Mouse (Mus musculus): ENCODE measurements around the gene Galnt5.

The Galnt5 gene

GRCm38 (mm10) chr2:57997752-57998430 is at the start of gene Galnt5:
Gene Galnt5, plus strand, starts transcription at chr2:57997884.
- no peak for DNase-seq (ENCODE audit: low spot score in 2 of 2)

DNA sequence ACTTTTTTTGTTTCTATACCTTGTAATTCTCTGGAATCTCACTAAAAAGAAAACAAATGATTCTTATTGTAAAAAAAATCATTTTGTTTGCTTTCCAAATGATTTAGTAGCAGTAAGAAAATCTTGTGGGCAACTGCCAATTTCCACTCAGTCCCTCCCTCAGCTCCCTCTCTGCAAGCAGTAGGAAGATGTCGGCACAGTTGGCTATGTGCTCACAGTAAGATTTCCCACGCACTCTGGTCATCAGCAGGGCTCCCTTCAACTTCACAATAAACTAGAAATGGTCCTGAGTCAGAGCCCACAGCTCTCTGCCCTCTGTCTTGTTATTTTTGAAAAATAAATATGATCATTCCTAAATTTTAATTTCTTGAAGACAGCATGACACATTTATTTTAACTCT is 46.1 kb upstream of the Galnt5 start:
- DNase-seq (ENCODE audit: low spot score in 2 of 2): peak; percentile 22 to 25

DNA sequence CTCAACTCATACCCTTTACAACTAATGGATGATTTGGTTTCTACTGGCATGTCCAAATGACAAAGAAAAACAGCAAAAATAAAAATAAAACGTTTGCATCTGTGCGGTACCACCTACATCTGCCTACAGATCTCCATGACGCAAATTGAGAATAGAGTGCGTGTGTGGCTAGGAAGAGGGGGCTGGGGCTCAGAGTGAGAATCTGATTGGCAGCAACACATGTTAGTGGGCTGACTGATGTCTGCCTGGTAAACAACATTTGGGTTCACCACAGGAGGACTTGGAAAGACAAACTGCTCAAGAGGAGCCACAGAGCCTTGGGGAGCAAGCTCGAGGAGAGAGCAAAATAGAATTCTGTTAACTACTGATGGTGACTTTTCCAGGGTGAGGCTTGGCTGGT is 36.9 kb upstream of the Galnt5 start:
- DNase-seq (ENCODE audit: low spot score in 2 of 2): peak; percentile 24 to 29

DNA sequence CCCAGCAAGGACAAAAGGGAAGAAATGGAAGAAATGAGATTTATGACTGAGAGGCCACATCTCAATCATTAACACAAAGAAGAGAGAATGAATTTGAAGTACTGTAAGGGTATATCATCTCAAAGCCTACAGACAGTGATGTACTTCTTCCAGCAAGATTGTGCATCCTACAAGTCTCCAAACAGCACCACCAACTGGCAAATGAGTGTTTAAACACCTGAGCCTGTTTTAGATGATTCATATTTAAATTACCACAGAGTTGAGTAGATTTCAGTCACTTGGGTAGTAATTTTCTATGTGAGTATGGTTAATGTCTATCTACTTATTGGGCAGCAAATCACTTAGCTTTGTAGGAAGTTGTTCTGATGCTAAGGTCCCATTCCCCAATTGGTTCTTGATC is 15.4 kb upstream of the Galnt5 start:
- DNase-seq (ENCODE audit: low spot score in 2 of 2): no peak

DNA sequence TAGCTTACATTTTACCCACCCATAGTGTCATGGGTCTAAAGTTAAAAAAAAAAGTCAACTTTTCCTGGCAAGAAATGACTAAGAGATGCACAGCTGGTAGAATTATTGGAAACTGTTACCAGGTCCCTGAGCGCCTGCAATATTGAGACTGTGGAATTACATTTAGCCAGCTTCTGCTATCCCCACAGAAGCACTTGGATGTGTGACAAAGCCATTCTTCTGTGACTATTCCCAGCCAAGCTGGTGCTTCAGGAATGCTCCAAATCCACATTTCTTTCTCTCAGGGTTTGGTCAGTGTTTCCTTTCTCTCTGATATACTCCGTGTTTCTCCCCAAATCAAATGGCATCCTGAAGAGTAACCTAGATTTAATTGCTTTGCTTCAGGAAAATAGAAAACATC is 6.6 kb upstream of the Galnt5 start:
- no peak for DNase-seq (ENCODE audit: low spot score in 2 of 2)

- no peak for DNase-seq (ENCODE audit: low spot score in 2 of 2)
Observed at GRCm38 (mm10) chr2:58001497-58001896, 3.8 kb downstream of the Galnt5 start.

DNA sequence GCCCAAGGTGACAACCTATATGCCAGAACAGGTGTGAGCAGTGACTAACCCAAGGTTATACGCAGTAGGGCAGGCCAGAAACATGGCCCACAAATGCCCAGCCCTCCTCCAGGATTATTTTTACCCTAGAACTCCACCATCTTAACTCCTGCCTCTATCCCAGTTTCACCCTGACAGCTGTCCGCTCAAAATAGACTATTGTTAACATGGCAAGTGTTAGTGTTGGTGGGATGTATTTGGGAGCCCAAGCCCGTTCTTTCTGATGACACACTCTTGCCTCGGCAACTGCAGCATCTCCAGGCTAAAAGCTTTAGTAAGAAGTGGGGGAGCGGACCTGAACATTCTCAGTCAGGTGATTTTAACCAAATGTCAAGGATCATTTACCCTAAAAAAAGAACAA is 9.4 kb downstream of the Galnt5 start:
- DNase-seq (ENCODE audit: low spot score in 2 of 2): no peak

GRCm38 (mm10) chr2:58023556-58023955 is 25.9 kb downstream of the Galnt5 start:
- no peak for DNase-seq (ENCODE audit: low spot score in 2 of 2)

DNA sequence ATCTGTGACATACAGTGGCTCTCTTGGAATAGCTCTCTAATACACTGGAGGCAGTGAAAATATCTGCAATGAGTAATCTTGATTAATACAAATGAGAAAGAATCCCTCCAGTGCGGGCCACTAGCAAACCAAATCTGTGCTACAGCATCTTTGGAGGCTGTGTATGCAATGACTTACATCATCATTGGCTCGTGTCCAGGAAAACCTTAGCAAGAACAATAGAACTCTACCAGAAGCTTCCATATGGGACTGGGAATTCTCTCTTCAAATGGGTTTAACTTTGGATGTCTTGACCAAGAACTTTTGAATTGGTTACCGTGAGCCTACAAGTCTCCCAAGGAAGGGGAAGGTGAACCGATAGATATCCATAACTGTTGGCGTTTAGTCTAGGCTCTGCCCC is 29.1 kb downstream of the Galnt5 start:
- no peak for DNase-seq (ENCODE audit: low spot score in 2 of 2)

DNA sequence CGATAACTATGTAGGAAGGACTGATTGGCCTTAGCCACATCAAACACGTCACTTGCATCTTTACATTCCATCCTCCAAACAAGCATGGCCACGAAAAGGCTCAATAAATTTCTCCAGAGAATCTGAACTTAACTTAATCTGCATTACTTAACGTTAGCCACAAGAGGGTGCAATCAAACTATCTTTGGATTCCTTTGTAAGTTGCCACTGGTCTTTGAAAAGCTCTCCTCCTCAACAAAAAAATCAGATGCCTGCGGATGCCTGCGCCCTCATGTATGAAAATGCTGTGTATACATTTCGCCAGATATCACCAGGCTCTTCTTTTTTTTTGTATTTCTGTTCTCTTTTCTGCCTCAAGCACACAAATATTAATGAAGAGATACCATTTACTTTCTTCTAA is 31.7 kb downstream of the Galnt5 start:
- DNase-seq (ENCODE audit: low spot score in 2 of 2): peak in 1 of 2 experiments; percentile 15

DNA sequence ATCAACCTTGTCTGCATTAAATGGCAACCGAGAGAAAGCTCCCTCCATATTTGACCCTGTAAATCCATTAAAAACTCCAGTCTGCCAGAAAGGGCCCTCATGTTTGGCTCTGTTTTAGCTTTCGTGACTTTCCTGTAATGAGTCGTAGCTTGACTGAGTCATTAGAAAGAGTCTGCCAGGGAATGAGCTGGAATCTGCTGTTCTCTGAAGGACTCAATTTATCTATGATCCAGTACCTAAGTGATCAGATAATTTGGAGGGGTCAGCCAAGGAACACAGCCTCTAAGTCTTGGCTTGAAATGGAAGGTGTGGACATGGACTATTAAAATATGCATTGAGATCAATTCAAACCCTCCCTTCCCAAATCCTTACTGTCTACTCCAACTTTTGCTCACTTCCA is 33.7 kb downstream of the Galnt5 start:
- no peak for DNase-seq (ENCODE audit: low spot score in 2 of 2)

DNA sequence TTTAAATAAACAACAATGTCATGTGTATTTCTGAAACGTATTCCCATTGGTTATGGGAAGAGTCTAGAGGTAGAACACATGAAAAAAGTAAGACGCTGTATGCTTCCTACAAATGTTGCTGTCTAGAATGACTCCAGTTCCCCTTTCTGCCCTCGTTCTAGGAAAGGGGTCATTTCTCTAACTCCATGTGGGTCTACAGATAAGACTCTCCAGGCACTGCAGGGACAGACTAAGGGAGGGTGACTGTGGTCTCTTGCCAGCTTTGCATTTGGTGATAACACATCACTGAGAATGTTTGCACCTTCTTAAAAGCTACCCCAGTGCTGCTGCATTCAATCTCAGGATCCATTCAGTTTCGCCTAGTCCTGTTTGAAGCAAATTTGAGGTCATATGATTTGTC is 38.0 kb downstream of the Galnt5 start:
- DNase-seq (ENCODE audit: low spot score in 2 of 2): no peak

DNA sequence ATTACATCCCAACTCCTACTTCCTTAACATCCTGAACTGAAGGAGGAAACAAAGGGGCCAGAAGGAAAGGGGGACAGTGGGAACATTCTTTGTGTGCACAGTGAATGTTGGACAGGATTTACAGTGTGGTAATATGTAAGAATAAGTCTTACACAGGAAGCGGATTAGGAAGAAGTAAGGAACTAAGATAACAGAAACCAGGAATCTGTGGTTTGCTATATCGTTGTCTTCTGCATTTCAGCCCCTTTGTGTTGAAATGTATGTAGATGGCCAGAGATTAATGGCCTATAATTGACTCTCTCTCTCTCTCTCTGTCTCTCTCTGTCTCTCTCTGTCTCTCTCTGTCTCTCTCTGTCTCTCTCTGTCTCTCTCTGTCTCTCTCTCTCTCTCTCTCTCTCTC is 39.2 kb downstream of the Galnt5 start:
- no peak for DNase-seq (ENCODE audit: low spot score in 2 of 2)

- peak; percentile 52 to 59 for DNase-seq (ENCODE audit: low spot score in 2 of 2)
Observed at GRCm38 (mm10) chr2:58041867-58042266, 44.2 kb downstream of the Galnt5 start.

DNA sequence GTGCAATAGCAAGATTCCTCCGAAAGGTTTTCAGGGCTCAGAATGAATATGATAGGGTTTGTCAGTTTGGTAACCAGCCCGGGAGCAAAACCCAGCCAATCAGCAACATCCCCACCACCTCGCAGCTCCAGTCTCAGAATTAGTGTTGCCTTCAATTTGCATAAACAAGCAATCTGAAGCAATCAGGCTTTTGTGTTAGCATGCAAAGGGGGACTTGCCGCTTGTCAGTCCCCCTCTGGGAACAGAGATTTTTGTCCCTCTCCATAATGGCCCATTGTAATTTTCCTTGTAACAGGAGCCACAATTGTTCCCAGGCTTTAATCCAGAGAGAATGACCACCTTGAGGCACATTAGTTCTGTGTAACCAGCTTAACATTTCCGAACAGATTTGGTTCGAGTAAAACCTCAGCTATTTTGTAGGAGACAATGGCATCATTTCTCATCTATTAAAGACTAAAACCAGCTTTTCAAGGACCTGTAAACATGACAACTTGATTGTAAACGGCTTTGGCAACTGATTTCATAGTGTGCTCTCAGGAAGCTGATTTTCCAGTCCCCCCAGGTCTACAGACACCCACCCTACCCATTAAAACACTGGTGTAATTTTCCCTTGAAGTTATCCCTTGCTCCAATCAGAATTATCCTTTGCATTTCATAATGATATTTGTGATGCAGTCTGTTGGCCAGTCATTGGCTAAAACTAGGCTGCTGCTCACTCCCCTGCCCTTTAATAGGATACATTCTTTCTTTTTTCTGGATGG is 55.3 kb downstream of the Galnt5 start, which contains the start of gene Ermn:
Gene Ermn (minus strand): TSS at position 44 of the 761 bp plus-strand sequence.
- no peak for DNase-seq (ENCODE audit: low spot score in 2 of 2)

GRCm38 (mm10) chr2:58055383-58055782 is 57.7 kb downstream of the Galnt5 start:
- DNase-seq (ENCODE audit: low spot score in 2 of 2): peak; percentile 71

DNA sequence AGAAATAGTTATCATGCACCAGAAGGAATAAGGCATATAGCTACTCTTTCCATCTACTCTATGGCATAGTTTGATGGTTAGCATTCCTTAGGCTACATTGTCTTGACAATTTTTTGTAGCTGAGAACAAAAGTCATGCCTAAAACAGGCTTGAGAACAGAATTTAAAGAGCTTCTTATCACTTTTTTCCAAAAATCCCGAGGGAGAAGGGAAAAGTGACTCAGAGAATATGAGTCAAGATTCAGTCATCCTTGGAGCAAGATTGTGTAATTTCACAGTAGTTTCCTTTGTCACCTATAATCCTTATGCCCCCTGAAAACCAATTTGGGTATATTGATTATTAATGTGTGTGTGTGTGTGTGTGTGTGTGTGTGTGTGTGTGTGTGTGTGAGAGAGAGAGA is 82.2 kb downstream of the Galnt5 start:
- no peak for DNase-seq (ENCODE audit: low spot score in 2 of 2)

DNA sequence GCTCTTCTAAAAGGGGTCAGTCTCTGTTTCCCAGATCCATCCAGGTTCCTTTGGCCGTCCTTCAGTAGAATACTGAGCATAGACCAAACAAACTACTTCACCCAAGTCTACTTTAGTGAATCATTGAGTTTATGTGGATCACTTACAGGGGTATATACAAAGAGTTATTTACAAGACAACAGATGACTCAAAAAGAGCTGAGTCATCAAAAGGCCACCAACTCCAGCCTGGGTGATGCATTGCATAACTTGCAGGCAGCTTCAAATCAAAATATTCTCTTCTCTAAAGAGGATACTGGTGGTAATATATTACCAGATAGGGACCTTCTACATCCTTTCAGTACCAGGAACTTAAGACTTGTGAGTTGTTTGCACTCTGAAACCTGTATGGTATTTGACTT is 88.7 kb downstream of the Galnt5 start:
- no peak for DNase-seq (ENCODE audit: low spot score in 2 of 2)

DNA sequence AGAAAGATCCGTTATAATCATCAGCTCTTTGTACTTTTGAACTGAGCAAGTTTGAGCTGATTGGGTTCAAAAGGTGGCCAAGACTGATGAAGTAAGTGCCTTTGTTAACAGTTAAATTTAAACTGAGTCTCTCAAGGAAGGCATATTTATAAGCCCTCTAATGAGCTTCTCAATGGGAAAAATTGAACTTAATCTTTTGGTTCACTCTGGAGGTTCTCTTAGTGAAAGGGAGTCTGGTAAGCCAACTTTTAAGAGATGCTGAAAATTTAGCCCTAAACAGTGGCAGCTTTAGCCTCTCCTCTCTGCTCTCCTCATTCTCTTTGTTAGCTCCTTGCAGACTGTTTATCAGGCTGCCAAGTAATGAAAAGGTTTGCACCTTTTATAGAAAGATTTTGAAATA is 97.1 kb downstream of the Galnt5 start:
- DNase-seq (ENCODE audit: low spot score in 2 of 2): no peak
